Mouse (Mus musculus) stomach, postnatal 0 days (tissue): ENCODE results near the gene Vps41. TPM values are rescaled to one million over a fixed set of nuclear protein-coding genes. Genes with fewer than 3 reads are reported as not detected.

ENCODE experiments used
- ATAC-seq: fragments of 200-750 bp; cut with Nextera tagmentation; 2 replicates; pipeline ENCODE4 v1.8.0; 2017; ENCODE audit not compliant: low FRiP score, low TSS enrichment
- DNase-seq: peaks from one replicate; pipeline ENCODE4 v3.0.0-alpha.2; 2016; ENCODE audit warnings: low spot score
- H3K27ac ChIP-seq: fragments of 300-500 bp; sonication (generic); replicated peaks from 2 replicates; pipeline ENCODE4 v1.5.1; 2014; ENCODE audit warnings: mild to moderate bottlenecking, control low read depth
- H3K27me3 ChIP-seq: fragments of 300-500 bp; sonication (generic); 2 replicates; pipeline ENCODE4 v1.6.1; 2014; ENCODE audit warnings: low read length; ENCODE audit not compliant: control insufficient read depth, insufficient read depth
- H3K36me3 ChIP-seq: fragments of 300-500 bp; sonication (generic); 2 replicates; pipeline ENCODE4 v1.6.1; 2014; ENCODE audit warnings: low read length, mixed read lengths; ENCODE audit not compliant: control insufficient read depth, insufficient read depth
- H3K4me1 ChIP-seq: fragments of 300-500 bp; sonication (generic); replicated peaks from 2 replicates; pipeline ENCODE4 v1.6.1; 2014; ENCODE audit warnings: antibody characterized with exemption; ENCODE audit not compliant: control insufficient read depth, insufficient read depth
- H3K4me2 ChIP-seq: fragments of 300-500 bp; sonication (generic); replicated peaks from 2 replicates; pipeline ENCODE4 v1.6.1; 2014; ENCODE audit warnings: low read depth, mild to moderate bottlenecking, control low read depth, moderate library complexity
- H3K4me3 ChIP-seq: fragments of 300-500 bp; sonication (generic); 2 replicates; pipeline ENCODE4 v1.5.1; 2014; ENCODE audit warnings: low read depth, low read length, control low read depth
- H3K9ac ChIP-seq: fragments of 300-500 bp; sonication (generic); 2 replicates; pipeline ENCODE4 v1.6.1; 2014; ENCODE audit warnings: mild to moderate bottlenecking, low read length, control low read depth, mixed read lengths
- H3K9me3 ChIP-seq: fragments of 300-500 bp; sonication (generic); 2 replicates; pipeline ENCODE4 v1.6.1; 2016; ENCODE audit warnings: low read length; ENCODE audit not compliant: control insufficient read depth
- CTCF ChIP-seq: IDR thresholded peaks from 2 replicates; pipeline ENCODE4 v1.5.1; 2016; ENCODE audit warnings: antibody characterized with exemption, low read depth, mild to moderate bottlenecking, moderate library complexity
- EP300 ChIP-seq: optimal IDR thresholded peaks from 2 replicates; pipeline ENCODE3; 2016; ENCODE audit warnings: antibody characterized with exemption
- WGBS: fragments of 180-500 bp; shearing (Covaris S2); extraction: QIAGEN DNeasy Blood & Tissue Kit; methylation state at CpG from one replicate; pipeline ENCODE4 v1.1.7; 2014; 5-methylcytosine and 5-hydroxymethylcytosine counted together
- polyA plus RNA-seq: library from polyadenylated mRNA; unstranded; fragments of >200 nt; fragmentation: Nextera tagmentation; extraction: Ambion mirVana; gene quantifications from 2 replicates; pipeline ENCODE4 v1.2.1, GENCODE M21; 2015

The Vps41 gene
- polyA plus RNA-seq, 1 experiment from 2014 or later, result 32.6 TPM

- WGBS, result 56% methylated on average over 2 of the region's 2 CpGs
- Histone ChIP-seq H3K27ac (no peak overlapping the region), H3K36me3 (no peaks in the 10 kb centered on the region; the same call in 1 of the 2 replicates), H3K9me3 (no peaks in the 10 kb centered on the region), H3K27me3 (no peaks in the 10 kb centered on the region), H3K4me1 (no peaks in the 10 kb centered on the region), H3K4me2 (no peak overlapping the region), H3K4me3 (no peak overlapping the region), H3K9ac (no peak overlapping the region)
- no peak for ATAC-seq
- no peak for DNase-seq
- no peak for TF ChIP-seq CTCF
Measured at GRCm38 (mm10) chr13:18788689-18789088, 71.6 kb downstream of the Vps41 start.

GRCm38 (mm10) chr13:18789662-18790061, 72.6 kb downstream of the Vps41 start:
- no peak overlapping the region for H3K9ac ChIP-seq
- no peaks in the 10 kb centered on the region; the same call in 1 of the 2 replicates for H3K36me3 ChIP-seq
- H3K4me3 ChIP-seq, result no peak overlapping the region
- DNase-seq (no peak), ATAC-seq (no peak)
- no peaks in the 10 kb centered on the region for H3K4me1 ChIP-seq
- no peak overlapping the region for H3K27ac ChIP-seq
- TF ChIP-seq EP300 (no peak), CTCF (no peak)
- H3K27me3 ChIP-seq, result no peaks in the 10 kb centered on the region
- WGBS, result 91% methylated on average over 4 of the region's 4 CpGs
- no peaks in the 10 kb centered on the region for H3K9me3 ChIP-seq
- no peak overlapping the region for H3K4me2 ChIP-seq

- Histone ChIP-seq H3K27ac (no peak overlapping the region), H3K27me3 (no peaks in the 10 kb centered on the region), H3K36me3 (no peaks in the 10 kb centered on the region; the same call in 1 of the 2 replicates), H3K9me3 (no peaks in the 10 kb centered on the region), H3K4me3 (no peak overlapping the region), H3K4me2 (0 out of 2 replicates have a peak overlapping the region, but pooled peaks have one; percentile 5), H3K9ac (no peak overlapping the region), H3K4me1 (no peaks in the 10 kb centered on the region)
- ATAC-seq (no peak), DNase-seq (no peak)
- no peak for TF ChIP-seq EP300
- no peak for TF ChIP-seq CTCF
- WGBS, result 42% methylated on average over 6 of the region's 6 CpGs
Measured at GRCm38 (mm10) chr13:18790086-18790485, 73.0 kb downstream of the Vps41 start.

- no peak overlapping the region for H3K4me2 ChIP-seq
- no peaks in the 10 kb centered on the region for H3K27me3 ChIP-seq
- H3K36me3 ChIP-seq, result no peaks in the 10 kb centered on the region; the same call in 1 of the 2 replicates
- no peak for TF ChIP-seq EP300
- TF ChIP-seq CTCF, result no peak
- no peaks in the 10 kb centered on the region for H3K4me1 ChIP-seq
- 25% methylated on average over 4 of the region's 4 CpGs for WGBS
- no peak overlapping the region for H3K27ac ChIP-seq
- ATAC-seq (no peak), DNase-seq (no peak)
- H3K9ac ChIP-seq, result no peak overlapping the region
- H3K4me3 ChIP-seq, result no peak overlapping the region
- no peaks in the 10 kb centered on the region for H3K9me3 ChIP-seq
Measured at GRCm38 (mm10) chr13:18791314-18791713, 74.2 kb downstream of the Vps41 start.

GRCm38 (mm10) chr13:18791724-18792123, 74.6 kb downstream of the Vps41 start:
- Histone ChIP-seq H3K9me3 (no peaks in the 10 kb centered on the region), H3K36me3 (no peaks in the 10 kb centered on the region; the same call in 1 of the 2 replicates), H3K4me3 (no peak overlapping the region), H3K4me1 (no peaks in the 10 kb centered on the region), H3K27ac (no peak overlapping the region), H3K9ac (no peak overlapping the region), H3K27me3 (no peaks in the 10 kb centered on the region), H3K4me2 (no peak overlapping the region)
- TF ChIP-seq CTCF (no peak), EP300 (no peak)
- WGBS, result 66% methylated on average over 2 of the region's 2 CpGs
- no peak for DNase-seq
- no peak for ATAC-seq

- no peak overlapping the region for H3K4me2 ChIP-seq
- 65% methylated on average over 3 of the region's 3 CpGs for WGBS
- no peak overlapping the region for H3K27ac ChIP-seq
- no peak overlapping the region for H3K9ac ChIP-seq
- DNase-seq (no peak), ATAC-seq (no peak)
- no peaks in the 10 kb centered on the region for H3K9me3 ChIP-seq
- H3K4me1 ChIP-seq, result no peaks in the 10 kb centered on the region
- H3K4me3 ChIP-seq, result no peak overlapping the region
- TF ChIP-seq CTCF, result no peak
- TF ChIP-seq EP300, result no peak
- H3K36me3 ChIP-seq, result no peaks in the 10 kb centered on the region
- no peaks in the 10 kb centered on the region for H3K27me3 ChIP-seq
Measured at GRCm38 (mm10) chr13:18794454-18794853, 77.4 kb downstream of the Vps41 start.
